Mouse (Mus musculus): Measurements from ENCODE around the gene Nacad.

Nacad gene

GRCm38 (mm10) chr11:6624619-6625382, 18.9 kb upstream of the Nacad start:
- Histone ChIP-seq H3K27me3 (ENCODE audit: control insufficient read depth, insufficient read depth, low read length, poor library complexity, severe bottlenecking) (no peaks in the 10 kb centered on the region), H3K36me3 (ENCODE audit: control insufficient read depth, insufficient read depth, low read length, poor library complexity, severe bottlenecking) (peaks cover 10% of the 10 kb centered on the region)
- no peak for DNase-seq (ENCODE audit: low read depth, low spot score)

GRCm38 (mm10) chr11:6623704-6624103, 17.9 kb upstream of the Nacad start:
- H3K36me3 ChIP-seq (ENCODE audit: control insufficient read depth, insufficient read depth, low read length, poor library complexity, severe bottlenecking), result peaks cover 13% of the 10 kb centered on the region
- DNase-seq (ENCODE audit: low read depth, low spot score), result no peak
- no peaks in the 10 kb centered on the region for H3K27me3 ChIP-seq (ENCODE audit: control insufficient read depth, insufficient read depth, low read length, poor library complexity, severe bottlenecking)

GRCm38 (mm10) chr11:6615250-6616205, 9.7 kb upstream of the Nacad start:
- no peaks in the 10 kb centered on the region for H3K27me3 ChIP-seq (ENCODE audit: control insufficient read depth, insufficient read depth, low read length, poor library complexity, severe bottlenecking)
- no peak for DNase-seq (ENCODE audit: low read depth, low spot score)
- H3K36me3 ChIP-seq (ENCODE audit: control insufficient read depth, insufficient read depth, low read length, poor library complexity, severe bottlenecking), result peaks cover 19% of the 10 kb centered on the region

- DNase-seq (ENCODE audit: low read depth, low spot score), result peak; percentile 48
- H3K27me3 ChIP-seq (ENCODE audit: control insufficient read depth, insufficient read depth, low read length, poor library complexity, severe bottlenecking), result no peaks in the 10 kb centered on the region
- no peaks in the 10 kb centered on the region for H3K36me3 ChIP-seq (ENCODE audit: control insufficient read depth, insufficient read depth, low read length, poor library complexity, severe bottlenecking)
These were observed 802 bp downstream of the Nacad start for GRCm38 (mm10) chr11:6605021-6605481.

GRCm38 (mm10) chr11:6604604-6604936, 1.3 kb downstream of the Nacad start:
- Histone ChIP-seq H3K27me3 (ENCODE audit: control insufficient read depth, insufficient read depth, low read length, poor library complexity, severe bottlenecking) (no peaks in the 10 kb centered on the region), H3K36me3 (ENCODE audit: control insufficient read depth, insufficient read depth, low read length, poor library complexity, severe bottlenecking) (peaks cover under 1% of the 10 kb centered on the region; the same call in 1 of the 2 replicates)
- DNase-seq (ENCODE audit: low read depth, low spot score), result no peak

- Histone ChIP-seq H3K36me3 (ENCODE audit: control insufficient read depth, insufficient read depth, low read length, poor library complexity, severe bottlenecking) (peaks cover 3% of the 10 kb centered on the region), H3K27me3 (ENCODE audit: control insufficient read depth, insufficient read depth, low read length, poor library complexity, severe bottlenecking) (no peaks in the 10 kb centered on the region)
- DNase-seq (ENCODE audit: low read depth, low spot score), result no peak
These were observed 1.8 kb downstream of the Nacad start for GRCm38 (mm10) chr11:6603887-6604603.

- H3K27me3 ChIP-seq (ENCODE audit: control insufficient read depth, insufficient read depth, low read length, poor library complexity, severe bottlenecking), result no peaks in the 10 kb centered on the region
- peaks cover 10% of the 10 kb centered on the region for H3K36me3 ChIP-seq (ENCODE audit: control insufficient read depth, insufficient read depth, low read length, poor library complexity, severe bottlenecking)
- no peak for DNase-seq (ENCODE audit: low read depth, low spot score)
These were observed 2.6 kb downstream of the Nacad start for GRCm38 (mm10) chr11:6603224-6603623.

GRCm38 (mm10) chr11:6602662-6603061, 3.2 kb downstream of the Nacad start:
- Histone ChIP-seq H3K27me3 (ENCODE audit: control insufficient read depth, insufficient read depth, low read length, poor library complexity, severe bottlenecking) (no peaks in the 10 kb centered on the region), H3K36me3 (ENCODE audit: control insufficient read depth, insufficient read depth, low read length, poor library complexity, severe bottlenecking) (peaks cover 12% of the 10 kb centered on the region)
- DNase-seq (ENCODE audit: low read depth, low spot score), result no peak

- Histone ChIP-seq H3K36me3 (ENCODE audit: control insufficient read depth, insufficient read depth, low read length, poor library complexity, severe bottlenecking) (peaks cover 19% of the 10 kb centered on the region), H3K27me3 (ENCODE audit: control insufficient read depth, insufficient read depth, low read length, poor library complexity, severe bottlenecking) (no peaks in the 10 kb centered on the region)
- no peak for DNase-seq (ENCODE audit: low read depth, low spot score)
These were observed 4.0 kb downstream of the Nacad start for GRCm38 (mm10) chr11:6601649-6602480.

GRCm38 (mm10) chr11:6600284-6600944, 5.4 kb downstream of the Nacad start:
- peaks cover 30% of the 10 kb centered on the region for H3K36me3 ChIP-seq (ENCODE audit: control insufficient read depth, insufficient read depth, low read length, poor library complexity, severe bottlenecking)
- DNase-seq (ENCODE audit: low read depth, low spot score), result no peak
- no peaks in the 10 kb centered on the region for H3K27me3 ChIP-seq (ENCODE audit: control insufficient read depth, insufficient read depth, low read length, poor library complexity, severe bottlenecking)

GRCm38 (mm10) chr11:6599831-6600230, 6.0 kb downstream of the Nacad start:
- Histone ChIP-seq H3K27me3 (ENCODE audit: control insufficient read depth, insufficient read depth, low read length, poor library complexity, severe bottlenecking) (no peaks in the 10 kb centered on the region), H3K36me3 (ENCODE audit: control insufficient read depth, insufficient read depth, low read length, poor library complexity, severe bottlenecking) (peaks cover 31% of the 10 kb centered on the region)
- no peak for DNase-seq (ENCODE audit: low read depth, low spot score)

GRCm38 (mm10) chr11:6599011-6599681, 6.7 kb downstream of the Nacad start:
- no peak for DNase-seq (ENCODE audit: low read depth, low spot score)
- H3K27me3 ChIP-seq (ENCODE audit: control insufficient read depth, insufficient read depth, low read length, poor library complexity, severe bottlenecking), result no peaks in the 10 kb centered on the region
- peaks cover 36% of the 10 kb centered on the region for H3K36me3 ChIP-seq (ENCODE audit: control insufficient read depth, insufficient read depth, low read length, poor library complexity, severe bottlenecking)

GRCm38 (mm10) chr11:6598191-6598889, 7.5 kb downstream of the Nacad start:
- no peaks in the 10 kb centered on the region for H3K27me3 ChIP-seq (ENCODE audit: control insufficient read depth, insufficient read depth, low read length, poor library complexity, severe bottlenecking)
- DNase-seq (ENCODE audit: low read depth, low spot score), result no peak
- H3K36me3 ChIP-seq (ENCODE audit: control insufficient read depth, insufficient read depth, low read length, poor library complexity, severe bottlenecking), result peaks cover 43% of the 10 kb centered on the region
